Mouse (Mus musculus) hindbrain, postnatal 0 days (tissue): ENCODE data around the gene Aloxe3. TPM values are rescaled to one million over a fixed set of nuclear protein-coding genes. Genes with fewer than 3 reads are reported as not detected.

Experiments
- ATAC-seq: fragments of 200-750 bp; cut with Nextera tagmentation; 2 replicates; pipeline ENCODE4 v1.8.0; 2017; ENCODE audit warnings: mild to moderate bottlenecking, moderate TSS enrichment, moderate library complexity
- DNase-seq: peaks from one replicate; pipeline ENCODE4 v3.0.0-alpha.2; 2015; ENCODE audit warnings: low spot score
- H3K27ac ChIP-seq: fragments of 300-500 bp; sonication (generic); 2 replicates; pipeline ENCODE4 v1.5.1; 2014; ENCODE audit warnings: mild to moderate bottlenecking
- H3K27me3 ChIP-seq: fragments of 300-500 bp; sonication (generic); 2 replicates; pipeline ENCODE4 v1.6.1; 2014; ENCODE audit warnings: low read length, mixed read lengths; ENCODE audit not compliant: insufficient read depth
- H3K36me3 ChIP-seq: fragments of 300-500 bp; sonication (generic); 2 replicates; pipeline ENCODE4 v1.6.1; 2014; ENCODE audit warnings: low read length, mixed read lengths; ENCODE audit not compliant: insufficient read depth
- H3K4me1 ChIP-seq: fragments of 300-500 bp; sonication (generic); 2 replicates; pipeline ENCODE4 v1.6.1; 2014; ENCODE audit warnings: antibody characterized with exemption, low read length, mixed read lengths; ENCODE audit not compliant: insufficient read depth
- H3K4me2 ChIP-seq: fragments of 300-500 bp; sonication (generic); 2 replicates; pipeline ENCODE4 v1.6.1; 2014; ENCODE audit warnings: low read depth, mild to moderate bottlenecking, low read length, moderate library complexity, mixed read lengths
- H3K4me3 ChIP-seq: fragments of 300-500 bp; sonication (generic); 2 replicates; pipeline ENCODE4 v1.5.1; 2014; ENCODE audit warnings: low read length
- H3K9ac ChIP-seq: fragments of 300-500 bp; sonication (generic); replicated peaks from 2 replicates; pipeline ENCODE4 v1.6.1; 2014; ENCODE audit warnings: mild to moderate bottlenecking, low read length, moderate library complexity, mixed read lengths
- H3K9me3 ChIP-seq: fragments of 300-500 bp; sonication (generic); 2 replicates; pipeline ENCODE4 v1.6.1; 2016; ENCODE audit warnings: low read length, mixed read lengths
- CTCF ChIP-seq: IDR thresholded peaks from 2 replicates; pipeline ENCODE4 v1.5.1; 2016; ENCODE audit warnings: antibody characterized with exemption, control low read depth, low read depth
- WGBS: fragments of 180-500 bp; shearing (Covaris S2); extraction: QIAGEN DNeasy Blood & Tissue Kit; methylation state at CpG from one replicate; pipeline ENCODE4 v1.1.7; 2014; 5-methylcytosine and 5-hydroxymethylcytosine counted together
- polyA plus RNA-seq: library from polyadenylated mRNA; unstranded; fragments of >200 nt; fragmentation: Nextera tagmentation; extraction: Ambion mirVana; gene quantifications from 2 replicates; pipeline ENCODE4 v1.2.1, GENCODE M21; 2015
- total RNA-seq: library from RNA; depleted of rRNA; stranded (reverse); fragments of >200 nt; gene quantifications from 2 replicates; pipeline ENCODE4 v1.2.3, GENCODE M21; 2014; rRNA removed

Aloxe3 gene
- total RNA-seq (12.5 and 14.2 TPM in 2 replicates), polyA plus RNA-seq (13.0 and 13.5 TPM in 2 replicates)

DNA sequence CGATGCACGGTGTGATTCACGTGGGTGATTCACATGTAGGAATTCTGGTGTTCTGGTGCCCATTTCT lies at the start of gene Aloxe3:
Gene Aloxe3, plus strand, starts transcription at position 45 of the 67 bp plus-strand sequence.
- H3K27me3 ChIP-seq, result no peaks in the 10 kb centered on the region
- peak within 1 kb of the TSS; percentile 52 for H3K9ac ChIP-seq
- peak within 1 kb of the TSS; percentile 57 for H3K4me3 ChIP-seq
- peak within 1 kb of the TSS; percentile 81 for H3K4me2 ChIP-seq
- H3K9me3 ChIP-seq, result no peaks in the 10 kb centered on the region
- ATAC-seq (no peak), DNase-seq (no peak)
- H3K4me1 ChIP-seq, result peaks cover 12% of the 10 kb centered on the region
- peak within 1 kb of the TSS; percentile 87 for H3K27ac ChIP-seq
- no peak for TF ChIP-seq CTCF
- 0% methylated on average over 3 of the region's 3 CpGs for WGBS
- no peaks in the 10 kb centered on the region for H3K36me3 ChIP-seq

DNA sequence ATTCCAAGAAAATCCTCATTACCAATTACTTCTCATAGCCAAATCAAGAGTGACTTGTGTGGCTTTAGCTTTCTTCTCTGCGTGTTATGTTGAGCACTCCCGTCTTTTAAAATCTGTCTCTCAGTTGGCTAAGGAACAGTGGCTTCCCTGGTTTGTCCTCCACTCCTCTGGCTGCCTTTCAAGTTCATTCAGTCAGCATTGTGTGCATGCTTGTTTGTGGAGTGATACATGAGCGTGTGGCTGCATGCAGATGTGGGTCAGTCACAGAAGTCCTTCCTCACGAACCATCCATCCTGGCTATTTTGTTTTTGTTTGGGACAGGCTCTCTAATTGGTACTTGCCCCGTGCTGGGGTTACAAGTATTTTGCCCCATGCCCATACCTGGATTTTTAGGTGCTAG lies 49.1 kb upstream of the Aloxe3 start:
- DNase-seq (peak; percentile 64), ATAC-seq (no peak)
- Histone ChIP-seq H3K9me3 (no peaks in the 10 kb centered on the region), H3K27me3 (no peaks in the 10 kb centered on the region), H3K4me1 (peaks cover under 1% of the 10 kb centered on the region; the same call in 1 of the 2 replicates), H3K27ac (no peak overlapping the region), H3K9ac (no peak overlapping the region), H3K36me3 (no peaks in the 10 kb centered on the region), H3K4me3 (no peak overlapping the region), H3K4me2 (no peak overlapping the region)
- WGBS, result 51% methylated on average over 5 of the region's 5 CpGs
- no peak for TF ChIP-seq CTCF

DNA sequence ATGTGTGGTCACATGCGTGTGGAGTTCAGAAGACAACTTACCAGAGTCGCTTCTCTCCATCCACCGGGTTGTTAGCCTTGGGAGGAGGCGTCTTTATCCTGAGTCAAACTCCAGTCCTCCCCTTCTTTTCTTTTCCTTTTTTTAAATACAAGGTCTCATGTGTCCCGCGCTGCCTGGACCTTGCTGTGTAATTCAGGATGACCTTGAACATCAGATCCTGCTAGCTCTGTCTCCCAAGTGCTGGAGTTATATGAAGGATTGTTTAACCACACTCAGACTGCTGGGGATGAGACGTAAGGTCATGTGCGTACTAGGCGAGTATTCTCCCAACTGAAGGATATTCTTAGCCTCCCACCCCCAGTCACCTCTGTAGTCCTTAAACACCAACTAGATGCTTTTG lies 48.4 kb upstream of the Aloxe3 start:
- no peaks in the 10 kb centered on the region for H3K27me3 ChIP-seq
- WGBS, result 90% methylated on average over 9 of the region's 9 CpGs
- H3K4me1 ChIP-seq, result no peaks in the 10 kb centered on the region; the same call in 1 of the 2 replicates
- H3K4me3 ChIP-seq, result no peak overlapping the region
- H3K9me3 ChIP-seq, result no peaks in the 10 kb centered on the region
- DNase-seq (no peak), ATAC-seq (no peak)
- no peak for TF ChIP-seq CTCF
- H3K9ac ChIP-seq, result no peak overlapping the region
- H3K27ac ChIP-seq, result no peak overlapping the region
- no peaks in the 10 kb centered on the region for H3K36me3 ChIP-seq
- no peak overlapping the region for H3K4me2 ChIP-seq

DNA sequence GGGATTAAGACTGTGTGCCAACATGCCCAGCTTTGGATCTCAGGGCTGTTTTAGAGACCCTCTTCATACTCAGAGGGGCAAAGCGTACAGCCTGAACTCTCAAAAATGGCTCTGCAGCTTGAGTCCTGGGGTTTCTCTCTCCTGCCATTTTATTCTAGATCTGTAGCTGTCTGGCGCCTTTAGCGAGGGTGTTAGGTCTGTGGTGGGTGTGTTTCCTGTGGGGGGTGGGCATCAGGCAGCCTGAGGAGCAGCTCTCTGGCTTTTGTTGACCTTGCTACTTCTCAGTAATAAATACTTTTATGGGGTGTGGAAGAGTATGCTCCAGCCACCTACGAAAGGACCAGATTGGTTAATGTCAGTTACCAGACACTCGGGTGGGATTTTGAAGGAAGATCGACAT lies 47.7 kb upstream of the Aloxe3 start:
- TF ChIP-seq CTCF, result no peak
- no peak for DNase-seq
- Histone ChIP-seq H3K27me3 (no peaks in the 10 kb centered on the region), H3K27ac (no peak overlapping the region), H3K9ac (no peak overlapping the region), H3K9me3 (no peaks in the 10 kb centered on the region), H3K4me1 (no peaks in the 10 kb centered on the region), H3K36me3 (no peaks in the 10 kb centered on the region), H3K4me3 (no peak overlapping the region), H3K4me2 (no peak overlapping the region)
- 82% methylated on average over 6 of the region's 6 CpGs for WGBS
- ATAC-seq, result no peak

DNA sequence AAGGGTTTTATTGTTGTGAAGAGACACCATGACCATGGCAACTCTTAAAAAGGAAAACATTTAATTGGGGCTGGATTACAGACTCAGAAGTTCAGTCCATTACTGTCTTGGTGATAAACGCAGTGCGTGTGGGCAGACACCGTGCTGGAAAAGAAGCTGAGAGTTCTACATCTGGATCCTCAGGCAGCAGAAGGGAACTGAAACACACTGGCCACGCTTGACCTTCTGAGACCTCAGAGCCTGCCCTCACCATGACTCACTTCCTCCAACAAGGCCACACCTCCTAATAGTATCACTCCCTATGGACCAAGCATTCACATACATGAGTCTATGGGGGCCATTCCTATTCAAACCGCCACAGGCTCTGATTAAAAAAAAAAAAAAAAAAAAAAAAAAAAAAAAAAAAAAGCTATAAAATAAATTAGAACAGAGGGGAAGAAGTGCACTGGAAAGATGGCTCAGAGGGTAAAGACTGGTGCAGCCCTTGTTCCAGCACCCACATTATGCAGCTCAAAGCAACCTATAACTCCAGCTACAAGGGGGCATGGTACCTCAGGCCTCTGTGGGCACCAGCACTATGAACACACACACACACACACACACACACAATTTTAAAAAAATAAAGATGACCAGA lies 46.8 kb upstream of the Aloxe3 start:
- no peak overlapping the region for H3K27ac ChIP-seq
- no peak overlapping the region for H3K4me3 ChIP-seq
- no peak for ATAC-seq
- TF ChIP-seq CTCF, result no peak
- H3K9me3 ChIP-seq, result no peaks in the 10 kb centered on the region
- no peaks in the 10 kb centered on the region for H3K36me3 ChIP-seq
- no peaks in the 10 kb centered on the region for H3K4me1 ChIP-seq
- no peaks in the 10 kb centered on the region for H3K27me3 ChIP-seq
- 74% methylated on average over 5 of the region's 5 CpGs for WGBS
- H3K9ac ChIP-seq, result no peak overlapping the region
- DNase-seq, result no peak
- H3K4me2 ChIP-seq, result no peak overlapping the region

DNA sequence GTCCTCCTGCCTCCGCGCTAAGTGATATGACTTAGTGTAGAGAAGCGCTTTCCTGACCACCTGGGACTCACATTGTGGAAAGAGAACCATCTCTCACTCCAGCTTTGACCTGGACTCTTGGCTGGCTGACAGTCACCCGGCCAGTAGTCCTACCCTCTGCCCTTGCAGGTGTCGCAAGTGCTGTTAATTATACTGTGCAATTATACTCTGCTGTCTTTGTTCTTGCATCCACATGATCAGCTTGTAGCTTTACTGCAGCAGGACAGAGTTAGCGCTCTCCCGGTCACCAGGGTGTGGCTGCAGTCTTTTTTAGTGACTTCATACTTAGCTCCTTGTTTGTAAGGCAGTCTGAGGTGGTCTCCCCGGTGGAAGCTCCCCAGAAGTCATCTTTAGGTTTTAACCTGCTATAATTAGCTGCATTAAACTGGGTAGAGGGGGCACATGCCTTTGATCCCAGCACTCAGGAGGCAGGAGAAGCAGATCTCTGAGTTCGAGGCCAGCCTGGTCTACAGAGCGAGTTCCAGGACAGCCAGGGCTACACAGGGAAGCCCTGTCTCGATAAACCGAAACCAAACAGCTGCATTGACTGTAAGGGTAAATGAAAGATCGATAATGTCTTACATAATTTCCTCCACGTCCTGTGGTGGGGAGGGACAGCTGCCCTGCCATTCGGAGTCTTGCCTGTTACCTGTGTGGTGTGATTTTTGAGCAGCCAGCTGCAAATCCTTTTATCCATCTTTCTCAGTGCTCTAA lies 45.4 kb upstream of the Aloxe3 start:
- 84% methylated on average over 15 of the region's 15 CpGs for WGBS

DNA sequence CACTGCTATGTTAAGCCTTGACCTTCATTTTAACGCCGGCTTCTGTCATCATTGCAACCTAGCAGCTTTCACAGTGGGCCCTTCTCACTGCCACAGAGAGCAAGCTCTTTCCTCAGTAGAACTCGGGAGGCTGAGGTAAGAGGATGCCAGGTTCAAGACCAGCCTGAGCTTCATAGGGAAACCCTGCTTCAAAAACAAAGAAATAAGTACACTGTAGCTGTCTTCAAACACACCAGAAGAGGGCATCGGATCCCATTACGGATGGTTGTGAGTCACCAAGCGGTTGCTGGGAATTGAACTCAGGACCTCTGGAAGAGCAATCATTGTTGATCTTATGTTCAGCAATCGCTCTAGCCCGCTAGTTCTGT lies 44.9 kb upstream of the Aloxe3 start:
- Histone ChIP-seq H3K4me1 (no peaks in the 10 kb centered on the region), H3K36me3 (no peaks in the 10 kb centered on the region), H3K4me3 (no peak overlapping the region), H3K9me3 (no peaks in the 10 kb centered on the region), H3K27ac (no peak overlapping the region), H3K4me2 (no peak overlapping the region), H3K9ac (no peak overlapping the region), H3K27me3 (no peaks in the 10 kb centered on the region)
- no peak for ATAC-seq
- TF ChIP-seq CTCF, result no peak
- 86% methylated on average over 8 of the region's 8 CpGs for WGBS
- DNase-seq, result no peak

More for the DNA sequence above, 45.4 kb upstream of the Aloxe3 start:
- Histone ChIP-seq H3K4me3 (no peak overlapping the region), H3K27me3 (no peaks in the 10 kb centered on the region), H3K36me3 (no peaks in the 10 kb centered on the region), H3K9ac (no peak overlapping the region), H3K4me2 (no peak overlapping the region), H3K27ac (no peak overlapping the region), H3K9me3 (no peaks in the 10 kb centered on the region), H3K4me1 (no peaks in the 10 kb centered on the region)
- DNase-seq (no peak), ATAC-seq (no peak)
- no peak for TF ChIP-seq CTCF
